Mouse (Mus musculus) bone marrow, adult 2 months (tissue): Measurements from ENCODE around the gene Tnfrsf1a. TPM values are rescaled to one million over a fixed set of nuclear protein-coding genes. Genes with fewer than 3 reads are reported as not detected.
A peak's percentile ranks its signal among the peaks of the same experiment; 100 is the strongest.

Source experiments
- H3K27ac ChIP-seq: fragments of 200-500 bp; 2 replicates; pipeline ENCODE4 v1.5.1; 2012; ENCODE audit warnings: low read depth, mild to moderate bottlenecking, control low read depth, inconsistent platforms, low read length; ENCODE audit not compliant: control insufficient read depth, poor library complexity, insufficient read depth
- H3K4me1 ChIP-seq: fragments of 200-500 bp; 2 replicates; pipeline ENCODE4 v1.6.1; 2011; ENCODE audit warnings: low read length; ENCODE audit not compliant: control insufficient read depth, insufficient read depth
- H3K4me3 ChIP-seq: fragments of 200-500 bp; replicated peaks from 2 replicates; pipeline ENCODE3; 2011; ENCODE audit warnings: mild to moderate bottlenecking, low read depth, low read length, control low read depth; ENCODE audit not compliant: control insufficient read depth
- CTCF ChIP-seq: fragments of 200-500 bp; IDR thresholded peaks from 2 replicates; pipeline ENCODE4 v1.5.1; 2011; ENCODE audit warnings: low read length, control low read depth; ENCODE audit not compliant: control insufficient read depth, insufficient read depth
- POLR2A ChIP-seq: fragments of 200-500 bp; IDR thresholded peaks from 2 replicates; pipeline ENCODE4 v1.6.1; 2011; ENCODE audit warnings: low read depth, mild to moderate bottlenecking, control low read depth, low read length, borderline replicate concordance; ENCODE audit not compliant: control insufficient read depth
- WGBS: fragments of 180-500 bp; shearing (Covaris S2); methylation state at CpG from one replicate; pipeline ENCODE4 v1.1.7; 2018; 5-methylcytosine and 5-hydroxymethylcytosine counted together
- polyA plus RNA-seq: library from polyadenylated mRNA; stranded (reverse); fragments of >200 nt; gene quantifications from 2 replicates; pipeline ENCODE4 v1.2.4, GENCODE M21; 2011; ENCODE audit warnings: low replicate concordance; ENCODE audit not compliant: missing spikeins, insufficient read depth, insufficient read length

Tnfrsf1a gene
- polyA plus RNA-seq, 1 experiment = 63.5 TPM

DNA sequence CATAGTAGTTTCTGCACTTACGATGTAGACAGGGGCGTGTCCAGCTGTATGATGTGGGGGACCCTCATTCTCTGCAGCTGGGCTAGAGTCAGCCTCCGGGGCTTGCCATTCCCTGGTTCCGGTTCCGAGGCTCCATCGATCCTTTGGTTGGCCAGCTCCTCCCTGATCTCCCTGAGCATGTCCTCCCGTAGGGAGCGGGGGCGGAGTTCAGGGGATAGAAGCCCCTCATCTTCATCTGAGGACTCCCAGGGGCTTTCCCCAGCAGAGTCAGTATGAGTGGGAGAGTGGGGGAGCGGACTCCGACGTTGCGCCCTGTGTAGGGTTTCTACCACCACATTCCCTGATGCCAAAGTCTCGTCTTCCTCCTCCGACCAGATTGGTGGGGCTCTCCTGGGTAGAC lies 13.9 kb downstream of the Tnfrsf1a start:
- Histone ChIP-seq H3K4me3 (no peak overlapping the region), H3K27ac (no peak overlapping the region)

DNA sequence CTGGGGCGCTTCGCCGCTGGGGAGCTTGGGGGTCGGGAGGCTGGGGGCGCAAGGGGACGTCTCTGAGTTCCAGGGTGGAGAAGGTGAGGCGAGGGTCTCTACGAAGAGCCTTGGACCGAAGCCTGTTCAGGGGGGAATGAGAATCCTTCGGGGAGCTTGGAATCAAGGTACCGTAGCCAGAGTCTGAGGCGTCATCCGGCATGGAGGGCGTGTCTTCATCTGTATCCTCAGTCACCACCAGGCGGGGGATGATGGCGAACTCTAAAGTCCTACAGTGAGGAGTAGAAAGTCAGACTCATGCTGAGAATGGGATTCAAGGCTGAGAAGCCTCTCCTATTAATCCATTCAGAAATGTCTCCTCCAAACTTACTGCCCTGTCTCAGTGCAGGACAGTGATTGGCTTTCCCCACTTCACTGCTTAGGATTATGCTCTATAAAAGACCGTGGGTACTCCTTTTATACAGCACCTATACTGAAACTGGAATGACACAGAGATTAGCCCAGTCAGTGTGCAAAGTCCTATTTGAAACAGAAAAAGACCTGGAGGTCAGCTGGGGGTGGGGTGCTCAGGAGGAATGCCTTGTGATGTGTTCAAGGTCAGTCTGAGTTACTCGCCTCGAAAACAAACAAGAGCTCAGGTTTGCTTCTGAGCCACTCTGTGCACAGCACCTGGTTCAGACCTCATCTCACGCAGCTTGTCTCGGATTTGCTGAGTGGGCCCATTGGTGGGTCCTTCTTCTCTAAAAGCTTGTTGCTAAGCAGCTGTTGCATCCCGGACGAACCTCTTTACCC lies 14.5 kb downstream of the Tnfrsf1a start:
- H3K27ac ChIP-seq = no peak overlapping the region
- TF ChIP-seq POLR2A (no peak), CTCF (no peak)
- H3K4me1 ChIP-seq = peaks cover 8% of the 10 kb centered on the region; the same call in 1 of the 2 replicates
- no peak overlapping the region for H3K4me3 ChIP-seq
- WGBS = 74% methylated on average over 23 of the region's 23 CpGs

More for the DNA sequence above, 13.9 kb downstream of the Tnfrsf1a start:
- WGBS = 83% methylated on average over 15 of the region's 15 CpGs
- no peak for TF ChIP-seq POLR2A
- no peak for TF ChIP-seq CTCF
- peaks cover 6% of the 10 kb centered on the region; the same call in 1 of the 2 replicates for H3K4me1 ChIP-seq

DNA sequence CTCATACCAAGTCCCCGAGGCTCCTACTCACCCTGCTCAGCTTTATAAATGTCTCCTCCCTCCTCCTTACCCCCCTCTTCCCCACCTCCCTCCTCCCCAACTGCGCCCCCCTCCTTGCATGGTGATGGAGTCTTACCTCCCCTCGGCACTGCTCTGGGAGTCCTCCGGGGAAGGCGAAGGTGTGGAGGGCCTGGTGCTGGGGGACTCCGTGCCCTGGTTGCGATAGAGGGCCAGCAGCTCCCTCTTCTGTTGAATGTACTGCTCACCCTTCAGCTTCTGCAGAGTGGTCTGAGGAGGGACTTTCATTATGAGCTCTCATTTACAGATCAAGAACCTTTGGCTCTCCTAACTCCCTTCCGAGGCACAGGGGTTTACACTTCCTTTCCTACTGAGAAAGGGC lies 15.3 kb downstream of the Tnfrsf1a start:
- no peak overlapping the region for H3K27ac ChIP-seq
- no peak overlapping the region for H3K4me3 ChIP-seq
- TF ChIP-seq CTCF (0 out of 2 replicates have a peak, but pooled peaks have one; percentile 31), POLR2A (no peak)
- H3K4me1 ChIP-seq = peaks cover 8% of the 10 kb centered on the region; the same call in 1 of the 2 replicates
- 12% methylated on average over 8 of the region's 8 CpGs for WGBS

- Histone ChIP-seq H3K27ac (no peak overlapping the region), H3K4me3 (no peak overlapping the region), H3K4me1 (peaks cover 8% of the 10 kb centered on the region; the same call in 1 of the 2 replicates)
- TF ChIP-seq CTCF (no peak), POLR2A (no peak)
- WGBS = 41% methylated on average over 5 of the region's 5 CpGs
Observed at GRCm38 (mm10) chr6:125365522-125365921, 16.4 kb downstream of the Tnfrsf1a start.

DNA sequence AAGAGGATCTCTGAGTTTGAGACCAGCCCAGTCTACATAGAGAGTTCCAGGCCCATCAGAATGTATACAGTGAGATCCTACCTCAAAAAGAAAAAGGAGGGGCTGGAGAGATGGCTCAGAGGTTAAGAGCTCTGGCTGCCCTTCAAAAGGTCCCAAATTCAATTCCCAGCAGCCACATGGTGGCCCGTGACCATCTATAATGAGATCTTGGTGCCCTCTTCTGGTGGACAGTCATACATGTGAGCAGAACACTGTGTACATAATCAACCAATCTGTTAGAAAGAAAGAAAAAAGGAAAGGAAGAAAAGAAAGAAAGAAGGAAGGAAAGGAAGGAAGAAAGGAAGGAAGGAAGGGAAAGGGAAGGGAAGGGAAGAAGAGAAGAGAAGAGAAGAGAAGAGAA lies 17.0 kb downstream of the Tnfrsf1a start:
- WGBS = 50% methylated on average over 1 of the region's 1 CpGs
- TF ChIP-seq CTCF (0 out of 2 replicates have a peak, but pooled peaks have one; percentile 25), POLR2A (no peak)
- Histone ChIP-seq H3K4me1 (peaks cover 8% of the 10 kb centered on the region; the same call in 1 of the 2 replicates), H3K4me3 (no peak overlapping the region), H3K27ac (no peak overlapping the region)

GRCm38 (mm10) chr6:125367758-125368371 lies 18.7 kb downstream of the Tnfrsf1a start:
- Histone ChIP-seq H3K4me3 (no peak overlapping the region), H3K27ac (peak overlapping the region; percentile 49), H3K4me1 (peaks cover 8% of the 10 kb centered on the region; the same call in 1 of the 2 replicates)
- WGBS = under 1% methylated on average over 4 of the region's 4 CpGs
- TF ChIP-seq POLR2A = no peak

GRCm38 (mm10) chr6:125377042-125377441 lies 27.9 kb downstream of the Tnfrsf1a start:
- 84% methylated on average over 6 of the region's 6 CpGs for WGBS
- no peak overlapping the region for H3K27ac ChIP-seq
- no peak overlapping the region for H3K4me3 ChIP-seq
- no peak for TF ChIP-seq POLR2A
- no peak for TF ChIP-seq CTCF
- no peaks in the 10 kb centered on the region; the same call in 1 of the 2 replicates for H3K4me1 ChIP-seq

DNA sequence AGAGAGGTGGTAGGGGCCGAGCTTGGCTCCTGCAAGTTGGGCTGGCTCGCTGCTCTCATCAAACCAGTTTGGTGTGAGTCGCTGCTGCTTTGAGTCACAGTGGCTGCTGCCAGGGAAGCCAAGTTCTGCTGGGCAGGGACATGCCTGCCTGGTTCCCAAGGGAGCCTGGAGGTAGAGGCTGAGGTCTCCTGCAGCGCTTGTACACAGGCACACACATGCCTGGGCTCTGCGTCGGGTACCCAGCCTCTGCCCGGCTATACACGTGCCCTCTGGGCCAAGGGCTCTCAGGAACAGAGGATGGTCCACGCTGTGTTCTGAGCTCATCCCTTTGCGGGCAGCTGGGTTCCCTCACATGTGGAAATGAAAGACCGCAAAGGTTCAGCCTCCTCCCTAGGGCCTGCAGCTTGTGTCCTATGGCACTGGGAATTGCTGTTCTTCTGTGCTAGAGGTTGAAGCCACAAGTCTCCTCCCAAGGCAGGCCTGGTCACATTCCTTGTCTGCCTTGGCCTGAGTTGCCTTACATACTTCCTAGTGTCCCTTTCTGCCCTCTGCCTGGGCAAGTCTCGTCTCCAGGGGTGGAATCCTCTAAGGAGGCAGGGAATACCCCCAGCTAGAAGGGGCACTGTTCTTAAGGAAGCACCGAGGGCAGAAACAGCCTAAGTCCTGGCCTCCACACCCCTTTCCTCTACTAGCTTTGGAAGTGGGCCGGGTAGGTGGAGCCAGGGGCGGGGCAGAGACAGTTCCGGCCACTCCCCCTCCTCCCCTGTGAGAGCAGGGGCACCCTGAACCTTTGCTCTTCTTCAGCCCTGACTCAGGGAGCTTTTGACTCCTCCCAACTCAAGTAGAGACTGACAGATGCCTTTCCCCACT lies 28.7 kb downstream of the Tnfrsf1a start:
- Histone ChIP-seq H3K4me1 (no peaks in the 10 kb centered on the region; the same call in 1 of the 2 replicates), H3K4me3 (no peak overlapping the region), H3K27ac (no peak overlapping the region)
- WGBS = 51% methylated on average over 16 of the region's 16 CpGs
- TF ChIP-seq POLR2A (no peak), CTCF (no peak)
